Mouse (Mus musculus) megakaryocyte progenitor cell, adult 5-6 weeks (primary cell): ENCODE results near the gene Tyw1. TPM values are rescaled to one million over a fixed set of nuclear protein-coding genes. Genes with fewer than 3 reads are reported as not detected.

Experiments
- ATAC-seq: replicated peaks from 2 replicates; pipeline ENCODE4 v1.8.0; 2016; ENCODE audit warnings: mild to moderate bottlenecking, moderate TSS enrichment, inconsistent platforms; ENCODE audit not compliant: poor library complexity
- total RNA-seq, 2 experiments: library from RNA; stranded (forward) in 1 of 2; stranded (reverse) in 1 of 2; fragments of 157-497, 149-512 nt in 1 of 2; fragments of 200-1000 nt in 1 of 2; gene quantifications; 2 replicates each; pipeline versions ENCODE4 v1.2.3 to v1.2.4; 2015 to 2017

Gene Tyw1
- total RNA-seq, 2 experiments from 2014 or later = 17.0 to 37.7 TPM

DNA sequence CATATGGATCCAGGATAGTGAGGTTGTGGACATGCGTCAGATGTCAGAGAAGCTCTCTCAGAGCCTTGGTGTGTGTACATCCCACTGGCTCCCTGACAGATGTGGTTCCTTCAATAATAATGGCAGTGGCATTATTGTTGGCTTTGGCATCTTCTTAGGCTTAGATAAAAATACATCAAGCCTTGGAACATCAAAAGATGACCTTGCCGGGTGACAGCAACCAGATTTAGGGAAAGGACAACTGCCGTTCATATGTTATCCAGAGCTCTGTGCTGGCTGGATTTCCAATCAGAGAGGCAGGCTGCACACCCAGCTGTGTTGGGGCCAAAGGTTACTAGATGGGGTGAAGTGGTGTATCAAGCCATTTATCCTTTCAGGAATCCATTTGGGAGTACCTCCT is 120.0 kb downstream of the Tyw1 start:
- ATAC-seq = no peak

DNA sequence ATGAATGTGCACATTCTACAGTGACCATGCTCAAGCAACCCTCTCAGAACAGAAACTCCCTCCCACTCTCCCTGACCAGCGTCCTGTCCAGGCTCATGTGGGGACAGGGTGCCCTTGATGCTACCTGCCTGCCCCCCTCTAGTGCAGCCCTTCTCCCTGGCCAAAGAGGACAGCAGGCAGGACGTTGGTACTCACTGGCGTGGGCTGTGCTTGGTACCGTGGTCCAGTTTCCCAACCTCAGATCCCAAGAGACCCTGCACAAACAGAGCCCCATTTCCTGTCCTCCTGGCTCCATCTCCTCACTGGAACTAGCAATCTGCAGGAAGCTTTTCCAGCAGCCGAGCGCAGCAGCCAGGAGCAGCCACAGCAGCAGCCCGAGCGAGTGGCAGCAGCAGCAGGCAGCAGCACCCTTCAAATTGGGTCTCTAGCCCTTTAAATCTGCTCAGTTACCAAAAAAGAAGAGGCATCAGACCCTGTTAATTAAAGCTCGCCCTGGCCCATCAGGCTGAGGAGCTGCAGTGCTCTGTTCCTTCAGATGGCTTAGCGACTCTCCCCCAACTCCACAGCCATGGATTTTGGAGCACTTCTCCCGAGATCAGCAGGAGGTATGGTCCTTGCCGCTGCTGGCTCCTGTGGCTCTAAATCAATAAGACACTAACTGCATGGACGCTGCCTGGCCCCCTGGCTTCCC is 128.9 kb downstream of the Tyw1 start, which contains the start of gene A330070K13Rik:
Gene A330070K13Rik (minus strand): TSS at position 410 of the 691 bp plus-strand sequence.
- no peak for ATAC-seq

DNA sequence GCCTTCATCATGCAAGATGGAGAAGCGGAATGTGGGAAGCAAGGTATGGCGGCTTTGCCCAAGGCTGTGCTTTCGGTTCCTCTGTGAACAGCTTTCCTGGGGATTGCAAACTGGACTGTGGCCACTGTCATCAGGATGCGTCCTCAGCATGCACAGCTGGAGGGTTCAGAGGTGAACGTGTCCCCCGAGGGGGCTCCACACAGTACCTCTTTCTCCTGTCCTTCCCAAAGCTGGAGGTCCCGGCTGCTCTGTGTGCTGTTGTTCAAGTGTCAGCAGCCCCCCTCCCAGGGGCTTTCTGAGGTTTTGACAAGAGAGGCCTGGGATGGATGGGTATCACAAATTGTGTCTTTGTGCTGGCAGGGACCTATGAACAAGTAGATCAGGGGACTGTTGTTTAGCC is 131.0 kb downstream of the Tyw1 start:
- no peak for ATAC-seq

Other genes with a start within 250 kb of the Tyw1 start
- 22.7 and 23.0 TPM in 2 replicates for gene Asl, start 226.4 kb upstream of the Tyw1 start, total RNA-seq (2015)
- gene Asl, start 226.4 kb upstream of the Tyw1 start, total RNA-seq (2017) = 19.2 and 32.1 TPM in 2 replicates
- gene Crcp, start 226.3 kb upstream of the Tyw1 start, total RNA-seq (2015) = 39.3 and 40.3 TPM in 2 replicates
- gene Crcp, start 226.3 kb upstream of the Tyw1 start, total RNA-seq (2017) = 36.6 and 62.7 TPM in 2 replicates
- gene Tpst1, start 182.3 kb upstream of the Tyw1 start, total RNA-seq (2015) = 10.6 and 10.7 TPM in 2 replicates
- gene Tpst1, start 182.3 kb upstream of the Tyw1 start, total RNA-seq (2017) = 4.3 and 6.8 TPM in 2 replicates
- 1.9 and 2.7 TPM in 2 replicates for gene Kctd7, start 110.8 kb upstream of the Tyw1 start, total RNA-seq (2015)
- 2.3 and 5.3 TPM in 2 replicates for gene Kctd7, start 110.8 kb upstream of the Tyw1 start, total RNA-seq (2017)
- gene Rabgef1, start 83.8 kb upstream of the Tyw1 start, total RNA-seq (2015) = 16.0 and 20.1 TPM in 2 replicates
- 16.2 and 28.2 TPM in 2 replicates for gene Rabgef1, start 83.8 kb upstream of the Tyw1 start, total RNA-seq (2017)
- gene Tmem248, start 38.5 kb upstream of the Tyw1 start, total RNA-seq (2015) = 61.7 and 64.2 TPM in 2 replicates
- gene Tmem248, start 38.5 kb upstream of the Tyw1 start, total RNA-seq (2017) = 75.6 and 75.9 TPM in 2 replicates
- gene Sbds, start 89 bp upstream of the Tyw1 start, total RNA-seq (2015) = 48.9 and 54.6 TPM in 2 replicates
- gene Sbds, start 89 bp upstream of the Tyw1 start, total RNA-seq (2017) = 91.9 and 103 TPM in 2 replicates
- gene Caln1, start 113.8 kb downstream of the Tyw1 start, total RNA-seq (2015) = not detected in 2 replicates
- gene Caln1, start 113.8 kb downstream of the Tyw1 start, total RNA-seq (2017) = not detected in 2 replicates
- gene A330070K13Rik, start 129.0 kb downstream of the Tyw1 start, total RNA-seq (2015) = not detected in 2 replicates
- not detected in 2 replicates for gene A330070K13Rik, start 129.0 kb downstream of the Tyw1 start, total RNA-seq (2017)